Mouse (Mus musculus) heart, embryonic 12.5 days (tissue): ENCODE data around the gene Gm21977. TPM values are rescaled to one million over a fixed set of nuclear protein-coding genes. Genes with fewer than 3 reads are reported as not detected.
"Not testable (repeated sequence)": the region's sequence is repeated elsewhere in the genome, so short reads cannot be mapped to it uniquely, and the experiment has no call there.

Experiments used
- ATAC-seq: fragments of 200-750 bp; cut with Nextera tagmentation; 2 replicates; pipeline ENCODE4 v1.8.0; 2017; ENCODE audit warnings: moderate TSS enrichment, moderate library complexity; ENCODE audit not compliant: insufficient number of reproducible peaks, low FRiP score
- H3K27ac ChIP-seq: fragments of 300-500 bp; sonication (generic); 2 replicates; pipeline ENCODE4 v1.5.1; 2016; ENCODE audit warnings: mild to moderate bottlenecking, moderate library complexity; ENCODE audit not compliant: poor library complexity, severe bottlenecking
- H3K27me3 ChIP-seq: fragments of 300-500 bp; sonication (generic); replicated peaks from 2 replicates; pipeline ENCODE4 v1.6.1; 2016; ENCODE audit warnings: mild to moderate bottlenecking, moderate library complexity
- H3K36me3 ChIP-seq: fragments of 300-500 bp; sonication (generic); 2 replicates; pipeline ENCODE4 v1.6.1; 2016; ENCODE audit warnings: mild to moderate bottlenecking, moderate library complexity
- H3K4me1 ChIP-seq: fragments of 300-500 bp; sonication (generic); replicated peaks from 2 replicates; pipeline ENCODE4 v1.6.1; 2016; ENCODE audit warnings: mild to moderate bottlenecking
- H3K4me2 ChIP-seq: fragments of 300-500 bp; sonication (generic); 2 replicates; pipeline ENCODE4 v1.6.1; 2016; ENCODE audit warnings: mild to moderate bottlenecking, moderate library complexity
- H3K4me3 ChIP-seq: fragments of 300-500 bp; sonication (generic); 2 replicates; pipeline ENCODE4 v1.5.1; 2016; ENCODE audit warnings: mild to moderate bottlenecking
- H3K9ac ChIP-seq: fragments of 300-500 bp; sonication (generic); 2 replicates; pipeline ENCODE4 v1.6.1; 2016; ENCODE audit warnings: mild to moderate bottlenecking, moderate library complexity
- H3K9me3 ChIP-seq: fragments of 300-500 bp; sonication (generic); replicated peaks from 2 replicates; pipeline ENCODE4 v1.6.1; 2016; ENCODE audit warnings: mild to moderate bottlenecking, moderate library complexity
- WGBS: fragments of 180-500 bp; shearing (Covaris S2); methylation state at CpG from one replicate; pipeline ENCODE4 v1.1.7; 2016; 5-methylcytosine and 5-hydroxymethylcytosine counted together
- polyA plus RNA-seq: library from polyadenylated mRNA; unstranded; fragments of >200 nt; fragmentation: Nextera tagmentation; extraction: Ambion mirVana; gene quantifications from 2 replicates; pipeline ENCODE4 v1.2.1, GENCODE M21; 2016

Gene Gm21977
- polyA plus RNA-seq, result not detected in 2 replicates

GRCm38 (mm10) chr14:42853377-42853776 lies at the start of gene Gm21977:
Gene Gm21977, minus strand, starts transcription at chr14:42853477.
- not testable (repeated sequence) for H3K36me3 ChIP-seq, H3K4me3 ChIP-seq, H3K4me1 ChIP-seq, ATAC-seq, H3K4me2 ChIP-seq, H3K9me3 ChIP-seq, H3K27me3 ChIP-seq, H3K9ac ChIP-seq, H3K27ac ChIP-seq
- no CpG with 5 or more reads among the region's 3 CpGs for WGBS

Other genes with a start within 250 kb of the Gm21977 start
- gene Gm3633, start 211.6 kb downstream of the Gm21977 start, polyA plus RNA-seq, result not detected in 2 replicates
- not detected in 2 replicates for gene Gm10378, start 197.5 kb downstream of the Gm21977 start, polyA plus RNA-seq
- not detected in 2 replicates for gene Gm3015, start 84.7 kb downstream of the Gm21977 start, polyA plus RNA-seq
- not detected in 2 replicates for gene Gm10377, start 55.5 kb downstream of the Gm21977 start, polyA plus RNA-seq
- gene Gm8082, start 140.1 kb upstream of the Gm21977 start, polyA plus RNA-seq, result not detected in 2 replicates
- gene Gm10376, start 162.2 kb upstream of the Gm21977 start, polyA plus RNA-seq, result not detected in 2 replicates
- gene Gm8094, start 223.2 kb upstream of the Gm21977 start, polyA plus RNA-seq, result not detected in 2 replicates
- gene Gm8104, start 247.1 kb upstream of the Gm21977 start, polyA plus RNA-seq, result not detected in 2 replicates